Mouse (Mus musculus): ENCODE measurements around the gene Acad9. TPM values are rescaled to one million over a fixed set of nuclear protein-coding genes. Genes with fewer than 3 reads are reported as not detected.
"Not testable (repeated sequence)": the region's sequence is repeated elsewhere in the genome, so short reads cannot be mapped to it uniquely, and the experiment has no call there.

The Acad9 gene
- polyA plus RNA-seq, 1 experiment from 2014 or later, result 88.9 TPM

DNA sequence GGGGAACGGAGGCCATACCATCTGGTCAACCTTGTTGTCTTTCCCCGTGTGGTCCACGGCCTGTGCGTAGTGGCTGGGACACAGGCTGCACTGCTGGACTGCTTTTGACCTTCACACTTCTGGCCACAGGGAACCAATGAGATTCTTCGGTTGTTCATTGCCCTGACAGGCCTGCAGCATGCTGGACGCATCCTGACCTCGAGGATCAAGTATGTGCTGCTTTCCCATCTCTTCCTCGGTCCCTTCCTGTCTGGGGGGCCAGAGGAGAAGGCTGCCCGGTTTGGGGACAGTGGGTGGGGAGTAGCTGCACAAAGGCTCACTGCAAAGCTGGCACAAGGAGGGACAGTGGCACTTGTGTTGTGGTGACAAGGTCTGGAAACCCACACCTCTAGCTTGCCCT lies 21.8 kb downstream of the Acad9 start:
- H3K4me2 ChIP-seq, result no peak overlapping the region
- no peaks in the 10 kb centered on the region for H3K9me3 ChIP-seq (replicated peaks)
- H3K4me3 ChIP-seq, result no peak overlapping the region
- no peaks in the 10 kb centered on the region for H3K4me1 ChIP-seq (replicated peaks)
- H3K36me3 ChIP-seq, result peaks cover 86% of the 10 kb centered on the region
- 85% methylated on average over 9 of the region's 9 CpGs for WGBS
- no peaks in the 10 kb centered on the region for H3K27me3 ChIP-seq (replicated peaks)
- no peak for ATAC-seq (ENCODE audit: insufficient number of reproducible peaks, low FRiP score)
- H3K27ac ChIP-seq (ENCODE audit: poor library complexity, severe bottlenecking), result no peak overlapping the region
- H3K9ac ChIP-seq, result no peak overlapping the region

DNA sequence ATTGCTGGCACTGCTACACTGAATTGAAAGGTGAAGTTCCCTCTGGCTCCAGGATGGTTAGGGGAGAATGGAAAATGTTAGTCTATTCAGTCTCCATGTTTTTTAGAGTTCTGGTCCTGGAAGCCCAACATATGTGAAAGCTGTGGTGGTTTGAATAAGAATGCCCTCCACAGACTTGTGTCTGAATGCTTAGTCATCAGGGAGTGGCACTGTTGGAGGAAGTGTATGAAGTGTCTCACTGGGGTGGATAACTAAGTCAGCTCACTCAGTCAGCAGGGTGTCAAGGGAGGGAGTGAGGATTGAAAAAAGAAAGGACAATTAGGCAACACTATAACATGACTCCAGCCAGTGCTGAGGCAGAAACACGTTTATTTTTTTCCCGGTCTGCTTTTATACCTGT lies 29.6 kb downstream of the Acad9 start:
- Histone ChIP-seq H3K27me3 (replicated peaks) (no peaks in the 10 kb centered on the region), H3K4me3 (no peak overlapping the region), H3K9ac (no peak overlapping the region), H3K4me2 (no peak overlapping the region), H3K4me1 (replicated peaks) (no peaks in the 10 kb centered on the region), H3K9me3 (replicated peaks) (no peaks in the 10 kb centered on the region), H3K27ac (ENCODE audit: poor library complexity, severe bottlenecking) (no peak overlapping the region), H3K36me3 (peaks cover 26% of the 10 kb centered on the region)
- no peak for ATAC-seq (ENCODE audit: insufficient number of reproducible peaks, low FRiP score)
- WGBS, result 79% methylated on average over 2 of the region's 2 CpGs

DNA sequence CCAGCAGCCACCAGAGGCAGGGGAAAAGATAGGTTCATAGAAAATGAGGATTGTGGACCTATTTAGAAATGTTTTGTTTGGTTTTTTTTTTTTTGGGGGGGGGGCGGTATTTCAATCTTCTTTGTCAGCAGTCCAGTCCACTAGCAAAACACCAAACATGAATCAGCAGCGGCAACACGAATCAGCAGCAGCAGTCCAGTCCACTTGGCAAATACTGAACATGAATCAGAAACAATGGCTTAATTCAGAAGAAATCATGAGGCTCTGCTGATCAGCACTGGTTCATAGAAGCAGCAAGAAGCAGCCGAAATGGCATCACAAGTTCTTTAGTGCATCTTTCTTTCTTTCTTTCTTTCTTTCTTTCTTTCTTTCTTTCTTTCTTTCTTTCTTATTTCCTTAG lies 50.3 kb downstream of the Acad9 start:
- no peak overlapping the region for H3K4me3 ChIP-seq
- H3K9me3 ChIP-seq (replicated peaks), result no peaks in the 10 kb centered on the region
- no peak overlapping the region for H3K9ac ChIP-seq
- H3K27ac ChIP-seq (ENCODE audit: poor library complexity, severe bottlenecking), result no peak overlapping the region
- H3K27me3 ChIP-seq (replicated peaks), result no peaks in the 10 kb centered on the region
- no peaks in the 10 kb centered on the region for H3K4me1 ChIP-seq (replicated peaks)
- no peak overlapping the region for H3K4me2 ChIP-seq
- 79% methylated on average over 4 of the region's 4 CpGs for WGBS
- no peak for ATAC-seq (ENCODE audit: insufficient number of reproducible peaks, low FRiP score)
- no peaks in the 10 kb centered on the region for H3K36me3 ChIP-seq

DNA sequence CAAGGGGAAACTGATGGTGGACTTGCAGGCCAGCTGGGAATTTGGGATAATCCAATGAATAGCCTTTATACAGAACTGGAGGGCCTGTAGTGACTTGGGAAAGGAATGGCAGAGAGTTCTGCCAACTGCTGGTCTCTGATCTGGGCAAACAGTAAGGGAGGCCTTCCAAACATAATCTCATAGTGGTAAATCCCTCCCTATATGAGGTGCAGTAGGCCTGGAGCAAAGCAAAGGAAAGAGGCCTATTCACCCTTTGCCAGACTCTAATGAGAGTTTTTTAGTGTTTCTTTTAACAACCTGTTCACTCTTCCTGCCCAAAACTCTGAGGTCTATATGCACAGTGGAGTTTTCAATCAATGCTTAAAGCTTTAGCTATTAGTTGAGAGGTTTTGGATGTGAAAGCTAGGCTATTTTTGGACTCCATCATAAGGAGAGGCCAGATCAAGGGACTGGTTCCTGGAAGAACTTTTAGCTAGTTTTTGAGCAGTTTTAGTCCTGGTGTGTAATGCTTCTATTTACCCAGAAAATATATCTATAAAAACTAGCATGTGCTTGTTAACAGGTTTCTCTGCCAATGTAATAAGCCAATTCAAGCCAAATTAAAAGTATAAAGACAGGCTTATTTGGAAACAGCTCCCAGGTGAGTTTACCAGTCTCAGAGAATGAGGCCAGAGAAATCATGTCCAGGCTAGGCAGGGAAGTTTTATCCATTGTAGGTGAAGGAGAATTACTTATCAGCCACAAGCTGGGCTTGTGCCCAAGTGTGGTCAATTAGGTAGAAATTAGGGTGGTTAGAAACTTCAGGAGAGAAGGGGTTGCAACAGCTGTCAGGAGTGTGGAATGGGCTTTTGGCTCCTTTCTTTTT lies 54.1 kb downstream of the Acad9 start:
- Histone ChIP-seq H3K4me1 (replicated peaks) (no peaks in the 10 kb centered on the region), H3K36me3 (no peaks in the 10 kb centered on the region), H3K27me3 (replicated peaks) (no peaks in the 10 kb centered on the region), H3K9ac (no peak overlapping the region), H3K4me2 (no peak overlapping the region), H3K9me3 (replicated peaks) (0 out of 2 replicates have a peak, but pooled peaks cover 5% of the 10 kb centered on the region), H3K4me3 (no peak overlapping the region), H3K27ac (ENCODE audit: poor library complexity, severe bottlenecking) (no peak overlapping the region)
- no peak for ATAC-seq (ENCODE audit: insufficient number of reproducible peaks, low FRiP score)

DNA sequence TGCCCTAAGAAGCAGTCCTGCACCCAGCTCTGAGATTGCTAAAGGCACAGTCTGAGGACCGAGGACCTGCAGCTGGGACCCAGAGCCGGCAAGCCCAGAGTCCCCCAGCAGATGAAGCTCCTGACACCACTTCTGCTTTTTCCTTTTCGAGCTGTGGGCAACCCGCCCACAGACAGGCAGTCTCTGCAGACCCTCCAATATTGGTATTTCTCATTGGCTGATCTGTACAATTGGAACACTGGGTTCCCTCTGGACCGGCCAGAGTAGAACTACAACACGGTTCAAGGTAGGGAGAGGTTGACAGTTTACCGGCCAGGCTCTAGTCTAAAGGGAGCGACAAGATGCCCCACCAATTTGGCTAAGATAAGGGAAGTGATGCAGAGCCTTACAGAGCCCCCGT lies 60.4 kb downstream of the Acad9 start:
- not testable (repeated sequence) for H3K9me3 ChIP-seq (replicated peaks); H3K4me2 ChIP-seq; H3K4me1 ChIP-seq (replicated peaks); H3K27ac ChIP-seq (ENCODE audit: poor library complexity, severe bottlenecking); H3K27me3 ChIP-seq (replicated peaks); H3K9ac ChIP-seq; ATAC-seq (ENCODE audit: insufficient number of reproducible peaks, low FRiP score); H3K4me3 ChIP-seq; H3K36me3 ChIP-seq
- 84% methylated on average over 9 of the region's 9 CpGs for WGBS

DNA sequence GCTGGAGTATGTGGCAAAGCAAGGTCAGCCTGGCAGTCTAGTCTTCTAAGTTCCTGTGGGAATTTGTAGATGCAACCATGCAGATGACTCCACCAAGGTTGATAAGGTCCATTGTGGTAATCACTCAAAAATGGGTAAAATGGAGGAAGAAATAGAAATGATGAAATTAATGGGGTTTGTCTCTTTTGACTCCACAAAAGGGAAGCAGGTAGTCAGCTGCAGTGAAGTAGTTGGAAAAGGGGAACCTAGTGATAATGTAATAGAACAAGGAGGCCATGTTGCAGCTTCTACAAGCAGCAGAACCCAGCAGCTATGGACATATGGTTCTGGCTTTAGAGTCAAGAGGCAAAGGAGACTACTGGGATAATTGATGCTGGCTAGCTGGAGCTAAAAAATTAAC lies 70.4 kb downstream of the Acad9 start:
- Histone ChIP-seq H3K9me3 (replicated peaks) (peaks cover 3% of the 10 kb centered on the region; the same call in 1 of the 2 replicates), H3K9ac (no peak overlapping the region), H3K36me3 (no peaks in the 10 kb centered on the region), H3K27ac (ENCODE audit: poor library complexity, severe bottlenecking) (no peak overlapping the region), H3K4me1 (replicated peaks) (no peaks in the 10 kb centered on the region), H3K27me3 (replicated peaks) (no peaks in the 10 kb centered on the region), H3K4me3 (no peak overlapping the region), H3K4me2 (no peak overlapping the region)
- ATAC-seq (ENCODE audit: insufficient number of reproducible peaks, low FRiP score), result no peak

DNA sequence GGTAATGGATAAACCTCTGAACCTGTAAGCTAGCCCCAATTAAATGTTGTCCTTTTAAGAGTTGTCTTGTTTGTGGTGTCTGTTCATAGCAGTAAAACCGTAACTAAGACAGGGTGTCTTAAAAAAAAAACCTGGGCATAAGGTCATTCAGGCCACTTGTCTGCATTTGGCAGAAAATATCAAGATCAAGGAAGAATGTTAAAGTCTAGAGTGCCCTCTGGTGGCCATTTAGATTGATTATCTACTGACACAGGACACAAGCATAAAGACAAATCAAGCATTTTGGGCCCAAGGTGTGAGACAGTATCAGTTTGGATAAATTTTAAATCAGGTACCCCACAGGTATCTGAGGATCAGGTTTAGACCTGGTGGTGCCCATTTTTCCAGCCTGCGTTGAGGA lies 71.8 kb downstream of the Acad9 start:
- Histone ChIP-seq H3K36me3 (no peaks in the 10 kb centered on the region), H3K4me1 (replicated peaks) (no peaks in the 10 kb centered on the region), H3K4me3 (no peak overlapping the region), H3K9ac (no peak overlapping the region), H3K27ac (ENCODE audit: poor library complexity, severe bottlenecking) (no peak overlapping the region), H3K4me2 (no peak overlapping the region), H3K9me3 (replicated peaks) (peaks cover 3% of the 10 kb centered on the region; the same call in 1 of the 2 replicates), H3K27me3 (replicated peaks) (no peaks in the 10 kb centered on the region)
- no peak for ATAC-seq (ENCODE audit: insufficient number of reproducible peaks, low FRiP score)
- WGBS, result 47% methylated on average over 2 of the region's 2 CpGs

DNA sequence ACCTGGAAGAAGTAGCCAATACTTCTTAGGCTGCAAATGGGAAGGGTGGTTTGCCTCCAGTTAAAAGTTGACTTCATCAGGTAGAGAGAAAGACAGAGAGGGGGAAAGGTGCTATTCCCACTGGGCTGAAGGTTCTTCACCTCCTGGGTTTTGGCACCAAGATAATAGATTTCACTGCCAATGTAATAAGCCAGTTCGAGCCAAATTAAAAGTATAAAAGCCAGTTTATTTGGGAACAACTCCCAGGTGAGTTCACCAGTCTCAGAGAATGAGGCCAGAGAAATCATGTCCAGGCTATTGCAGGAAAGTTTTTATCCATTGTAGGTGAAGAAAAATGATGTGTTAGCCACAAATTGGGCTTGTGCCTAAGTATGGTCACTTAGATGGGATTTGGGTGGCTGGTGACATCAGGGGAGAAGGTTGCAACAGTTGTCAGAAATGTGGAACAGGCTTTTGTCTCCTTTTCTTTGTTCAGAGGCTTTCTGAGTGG lies 72.4 kb downstream of the Acad9 start:
- Histone ChIP-seq H3K4me1 (replicated peaks) (no peaks in the 10 kb centered on the region), H3K4me2 (no peak overlapping the region), H3K27ac (ENCODE audit: poor library complexity, severe bottlenecking) (no peak overlapping the region), H3K27me3 (replicated peaks) (no peaks in the 10 kb centered on the region), H3K9ac (no peak overlapping the region), H3K4me3 (no peak overlapping the region), H3K36me3 (no peaks in the 10 kb centered on the region), H3K9me3 (replicated peaks) (peaks cover 3% of the 10 kb centered on the region; the same call in 1 of the 2 replicates)
- no peak for ATAC-seq (ENCODE audit: insufficient number of reproducible peaks, low FRiP score)
- WGBS, result 68% methylated on average over 1 of the region's 1 CpGs

DNA sequence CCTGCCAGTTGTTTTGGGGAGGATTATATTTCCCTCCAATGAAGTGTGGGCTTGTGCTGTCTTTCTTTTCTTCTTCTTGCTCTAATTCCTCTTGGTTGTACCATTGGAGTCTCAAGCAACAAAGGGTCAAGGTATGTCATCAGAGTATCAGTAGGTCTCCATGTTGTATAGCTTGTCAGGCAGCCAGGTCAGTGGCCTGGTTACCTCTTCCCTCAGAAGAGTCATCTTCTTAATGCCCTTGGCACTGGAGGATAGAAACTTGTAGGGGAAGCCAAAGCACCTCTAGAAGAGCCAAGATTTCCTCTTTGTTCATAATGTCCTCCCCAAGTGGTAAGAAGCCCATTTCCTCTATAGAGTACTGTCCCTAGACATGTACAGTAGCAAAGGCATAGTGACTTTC lies 73.2 kb downstream of the Acad9 start:
- H3K4me3 ChIP-seq, result no peak overlapping the region

More for the DNA sequence above, 73.2 kb downstream of the Acad9 start:
- Histone ChIP-seq H3K4me2 (no peak overlapping the region), H3K27ac (ENCODE audit: poor library complexity, severe bottlenecking) (no peak overlapping the region), H3K9me3 (replicated peaks) (peaks cover 3% of the 10 kb centered on the region; the same call in 1 of the 2 replicates), H3K27me3 (replicated peaks) (no peaks in the 10 kb centered on the region), H3K4me1 (replicated peaks) (no peaks in the 10 kb centered on the region), H3K9ac (no peak overlapping the region), H3K36me3 (no peaks in the 10 kb centered on the region)
- no peak for ATAC-seq (ENCODE audit: insufficient number of reproducible peaks, low FRiP score)

Other genes starting within 250 kb of the Acad9 start
- gene Dcun1d1, start 128.5 kb upstream of the Acad9 start, polyA plus RNA-seq (2016; fragmentation: Nextera tagmentation; extraction: Ambion mirVana), result 80.5 and 82.6 TPM in 2 replicates
- gene Mccc1, start 65.3 kb upstream of the Acad9 start, polyA plus RNA-seq (2016; fragmentation: Nextera tagmentation; extraction: Ambion mirVana), result 50.7 and 54.2 TPM in 2 replicates
- gene Ccdc144b, start 12.4 kb upstream of the Acad9 start, polyA plus RNA-seq (2016; fragmentation: Nextera tagmentation; extraction: Ambion mirVana), result 0.06 and 0.10 TPM in 2 replicates
- 4.1 and 4.9 TPM in 2 replicates for gene D3Ertd254e, start 85.0 kb downstream of the Acad9 start, polyA plus RNA-seq (2016; fragmentation: Nextera tagmentation; extraction: Ambion mirVana)
- gene Qrfpr, start 156.3 kb downstream of the Acad9 start, polyA plus RNA-seq (2016; fragmentation: Nextera tagmentation; extraction: Ambion mirVana), result not detected in 2 replicates